Mouse (Mus musculus): ENCODE measurements around the gene Kbtbd13. TPM values are rescaled to one million over a fixed set of nuclear protein-coding genes. Genes with fewer than 3 reads are reported as not detected.

Gene Kbtbd13
- 0.73 and 1.5 TPM in 2 replicates for polyA plus RNA-seq (2014; fragmentation: Nextera tagmentation; extraction: Ambion mirVana)

DNA sequence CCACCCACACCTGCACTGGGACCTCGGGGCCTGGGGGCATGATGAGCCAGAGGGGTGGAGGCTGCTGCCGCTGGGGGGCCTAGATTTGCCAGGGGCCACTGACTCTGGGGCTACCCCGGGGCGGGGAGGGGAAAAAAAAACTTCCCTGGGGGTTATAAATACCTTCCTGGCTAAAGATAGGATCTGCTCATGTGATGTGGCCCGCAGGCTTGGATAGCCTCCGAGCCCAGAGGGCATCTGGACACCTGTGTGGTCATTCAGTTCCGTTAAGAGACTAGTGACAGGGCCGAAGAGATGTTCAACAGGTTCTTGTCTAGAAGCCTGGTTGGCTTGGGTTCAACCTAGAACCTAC is at the start of gene Kbtbd13:
Kbtbd13 (minus strand) TSS at position 40 of the 352 bp plus-strand sequence.
- H3K4me3 ChIP-seq (ENCODE audit: control insufficient read depth in 1 of 2, insufficient read depth in 1 of 2, low read depth in 1 of 2, low read length in 2 of 2) = peak within 1 kb of the TSS; percentile 52
- no peaks in the 10 kb centered on the region for H3K36me3 ChIP-seq (ENCODE audit: control insufficient read depth, insufficient read depth, low read length)
- H3K27me3 ChIP-seq (ENCODE audit: control insufficient read depth, insufficient read depth, low read length) = peaks cover 28% of the 10 kb centered on the region
- no peak within 1 kb of the TSS for H3K27ac ChIP-seq (replicated peaks in 1 of 2; ENCODE audit: control insufficient read depth in 1 of 2, insufficient read depth in 1 of 2, low read depth in 2 of 2, low read length in 2 of 2)
- peak within 1 kb of the TSS; percentile 64 for H3K9ac ChIP-seq (ENCODE audit: low read length)
- ATAC-seq (ENCODE audit: insufficient number of reproducible peaks, insufficient read depth, low FRiP score, low read depth) = no peak
- H3K4me2 ChIP-seq (ENCODE audit: low read length) = peak within 1 kb of the TSS; percentile 78
- H3K9me3 ChIP-seq (ENCODE audit: control insufficient read depth, low read length) = no peaks in the 10 kb centered on the region
- WGBS = 19% methylated on average over 8 of the region's 8 CpGs
- H3K4me1 ChIP-seq (ENCODE audit: control insufficient read depth in 2 of 2, insufficient read depth in 2 of 2, low read length in 2 of 2) = peaks cover 3 to 7% of the 10 kb centered on the region in 2 experiments; a peak in 2 of 4 replicates

DNA sequence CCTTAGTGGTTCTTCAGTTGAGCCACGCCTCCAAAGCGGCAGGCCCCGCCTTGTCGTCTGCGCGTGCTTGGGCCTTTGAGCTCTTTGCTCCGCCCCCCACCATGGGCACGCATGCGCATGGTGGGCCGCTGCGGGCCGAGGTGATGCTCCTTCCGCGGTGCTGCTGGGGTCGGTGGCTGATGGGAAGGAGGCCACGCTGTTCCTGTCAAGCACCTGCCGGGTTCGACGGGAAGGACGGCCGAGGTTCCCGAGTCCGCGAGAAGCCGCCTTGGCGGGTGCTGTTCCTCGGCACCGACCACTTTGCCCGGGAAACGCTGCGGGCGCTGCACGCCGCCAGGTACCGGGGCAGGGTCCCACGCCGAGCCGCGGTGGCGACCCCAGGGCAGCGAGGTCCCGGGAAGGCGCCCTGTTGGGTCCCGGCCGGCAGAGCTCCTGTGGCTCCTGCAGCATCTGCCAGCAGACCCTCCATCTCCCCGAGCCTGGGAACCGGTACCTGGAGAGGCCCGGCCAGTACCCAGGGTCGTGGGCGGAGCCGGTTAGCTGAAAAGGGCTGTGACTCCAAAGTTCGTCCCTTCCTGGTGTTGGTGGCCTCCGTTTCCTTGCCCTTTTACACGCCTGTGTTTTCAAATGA is 44.3 kb upstream of the Kbtbd13 start, which contains the start of gene Mtfmt:
Mtfmt (plus strand) TSS at position 112 of the 631 bp plus-strand sequence.
- Histone ChIP-seq H3K27ac (replicated peaks in 1 of 2; ENCODE audit: control insufficient read depth in 1 of 2, insufficient read depth in 1 of 2, low read depth in 2 of 2, low read length in 2 of 2) (no peak within 1 kb of the TSS), H3K4me1 (ENCODE audit: control insufficient read depth in 2 of 2, insufficient read depth in 2 of 2, low read length in 2 of 2) (peaks cover 2 to 5% of the 10 kb centered on the region in 2 experiments; a peak in 2 of 4 replicates), H3K4me3 (ENCODE audit: control insufficient read depth in 1 of 2, insufficient read depth in 1 of 2, low read depth in 1 of 2, low read length in 2 of 2) (peak within 1 kb of the TSS; percentile 88 to 96), H3K9me3 (ENCODE audit: control insufficient read depth, low read length) (no peaks in the 10 kb centered on the region), H3K4me2 (ENCODE audit: low read length) (peak within 1 kb of the TSS; percentile 66), H3K27me3 (ENCODE audit: control insufficient read depth, insufficient read depth, low read length) (no peaks in the 10 kb centered on the region), H3K9ac (ENCODE audit: low read length) (peak within 1 kb of the TSS; percentile 84), H3K36me3 (ENCODE audit: control insufficient read depth, insufficient read depth, low read length) (peaks cover 7% of the 10 kb centered on the region)
- WGBS = under 1% methylated on average over 54 of the region's 54 CpGs
- peak; percentile 91 for ATAC-seq (ENCODE audit: insufficient number of reproducible peaks, insufficient read depth, low FRiP score, low read depth)

DNA sequence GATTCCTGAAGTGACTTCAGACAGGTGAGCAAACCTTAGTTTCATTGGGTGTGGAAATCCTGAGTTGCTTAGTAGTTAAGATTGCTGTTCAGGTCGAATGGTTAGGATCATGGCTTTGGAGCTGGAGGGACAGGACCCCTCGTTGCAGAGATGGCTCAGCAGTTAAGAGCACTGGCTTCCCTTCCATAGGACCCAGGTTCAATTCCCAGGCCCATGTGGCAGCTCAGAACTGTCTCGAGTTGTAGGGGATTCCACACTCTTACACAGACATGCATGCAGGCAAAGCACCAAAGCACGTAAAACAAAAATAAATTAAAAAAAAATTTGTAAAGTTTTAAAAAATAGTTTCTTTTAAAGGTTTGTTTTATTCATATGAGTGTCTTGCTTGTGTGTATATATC is 43.8 kb upstream of the Kbtbd13 start:
- Histone ChIP-seq H3K36me3 (ENCODE audit: control insufficient read depth, insufficient read depth, low read length) (peaks cover 1% of the 10 kb centered on the region), H3K4me1 (ENCODE audit: control insufficient read depth in 2 of 2, insufficient read depth in 2 of 2, low read length in 2 of 2) (peaks cover 2 to 5% of the 10 kb centered on the region in 2 experiments; a peak in 2 of 4 replicates), H3K27ac (replicated peaks in 1 of 2; ENCODE audit: control insufficient read depth in 1 of 2, insufficient read depth in 1 of 2, low read depth in 2 of 2, low read length in 2 of 2) (no peak overlapping the region), H3K9me3 (ENCODE audit: control insufficient read depth, low read length) (no peaks in the 10 kb centered on the region), H3K4me3 (ENCODE audit: control insufficient read depth in 1 of 2, insufficient read depth in 1 of 2, low read depth in 1 of 2, low read length in 2 of 2) (peak overlapping the region in 1 of 2 experiments; percentile 88; a peak in 1 of 4 replicates), H3K9ac (ENCODE audit: low read length) (no peak overlapping the region), H3K4me2 (ENCODE audit: low read length) (no peak overlapping the region), H3K27me3 (ENCODE audit: control insufficient read depth, insufficient read depth, low read length) (no peaks in the 10 kb centered on the region)
- ATAC-seq (ENCODE audit: insufficient number of reproducible peaks, insufficient read depth, low FRiP score, low read depth) = no peak
- WGBS = 61% methylated on average over 4 of the region's 4 CpGs

DNA sequence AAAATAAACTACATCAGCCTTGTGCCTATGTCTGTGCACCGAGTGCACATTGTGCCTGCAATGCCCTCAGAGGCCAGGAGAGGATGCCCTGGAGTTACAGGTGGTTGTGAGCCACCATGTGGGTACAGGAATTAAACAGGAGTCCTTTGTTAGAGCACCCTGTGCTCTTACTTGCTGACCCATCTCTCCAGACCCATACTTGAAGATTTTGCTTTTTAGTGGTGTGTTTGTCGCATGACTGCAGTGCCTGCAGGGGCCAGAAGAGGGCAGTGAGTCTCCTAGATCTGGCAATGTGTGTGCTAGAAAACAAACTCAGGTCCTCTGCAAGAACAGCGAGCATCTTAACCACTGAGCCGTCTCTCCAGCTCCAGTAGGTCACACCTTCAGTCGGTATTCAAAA is 42.7 kb upstream of the Kbtbd13 start:
- H3K9ac ChIP-seq (ENCODE audit: low read length) = no peak overlapping the region
- WGBS = 66% methylated on average over 5 of the region's 5 CpGs

DNA sequence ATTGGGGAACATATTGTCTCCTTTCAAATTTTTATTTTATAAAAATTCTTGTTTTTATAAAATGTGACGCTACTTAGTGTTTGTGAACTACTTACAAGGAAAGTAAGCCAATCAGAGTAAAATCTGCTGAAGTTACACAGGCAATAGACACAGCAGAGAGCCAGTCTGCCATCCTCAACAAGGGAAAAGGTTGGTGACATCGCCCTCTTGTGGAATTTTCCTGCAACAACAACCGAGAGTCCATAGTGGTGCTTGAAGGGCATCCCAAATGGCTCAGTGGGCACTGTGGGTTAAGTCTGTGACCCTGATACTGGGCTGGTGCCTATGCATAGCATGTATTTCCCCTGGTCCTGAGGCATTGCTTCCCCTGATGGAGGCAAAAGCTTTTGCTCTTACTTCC is 40.8 kb upstream of the Kbtbd13 start:
- WGBS = 1% methylated on average over 3 of the region's 3 CpGs
- ATAC-seq (ENCODE audit: insufficient number of reproducible peaks, insufficient read depth, low FRiP score, low read depth) = no peak

More for the DNA sequence above, 42.7 kb upstream of the Kbtbd13 start:
- H3K27ac ChIP-seq (replicated peaks in 1 of 2; ENCODE audit: control insufficient read depth in 1 of 2, insufficient read depth in 1 of 2, low read depth in 2 of 2, low read length in 2 of 2) = no peak overlapping the region
- H3K4me1 ChIP-seq (ENCODE audit: control insufficient read depth in 2 of 2, insufficient read depth in 2 of 2, low read length in 2 of 2) = peaks cover 2 to 5% of the 10 kb centered on the region in 2 experiments; a peak in 2 of 4 replicates
- H3K27me3 ChIP-seq (ENCODE audit: control insufficient read depth, insufficient read depth, low read length) = no peaks in the 10 kb centered on the region
- H3K9me3 ChIP-seq (ENCODE audit: control insufficient read depth, low read length) = no peaks in the 10 kb centered on the region
- H3K4me2 ChIP-seq (ENCODE audit: low read length) = no peak overlapping the region
- H3K4me3 ChIP-seq (ENCODE audit: control insufficient read depth in 1 of 2, insufficient read depth in 1 of 2, low read depth in 1 of 2, low read length in 2 of 2) = no peak overlapping the region
- no peaks in the 10 kb centered on the region for H3K36me3 ChIP-seq (ENCODE audit: control insufficient read depth, insufficient read depth, low read length)
- ATAC-seq (ENCODE audit: insufficient number of reproducible peaks, insufficient read depth, low FRiP score, low read depth) = no peak

DNA sequence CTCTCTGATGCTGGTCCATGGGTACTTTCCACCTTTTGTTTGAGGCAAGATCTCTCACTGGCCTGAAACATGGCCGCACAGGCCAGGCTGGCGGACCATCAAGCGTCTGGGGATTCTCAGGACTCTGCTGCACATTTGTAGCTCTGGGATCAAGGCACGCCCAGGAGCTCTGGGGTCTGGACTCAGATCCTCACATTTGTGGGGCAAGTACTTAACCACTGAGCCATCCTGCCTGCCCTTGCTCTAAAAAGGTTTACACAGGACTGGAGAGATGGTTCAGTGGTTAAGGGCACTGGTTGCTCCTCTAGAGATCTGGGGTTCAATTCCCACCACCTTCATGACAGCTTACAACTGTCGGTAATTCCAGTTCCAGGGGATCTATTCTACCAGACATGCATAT is 39.5 kb upstream of the Kbtbd13 start:
- H3K27me3 ChIP-seq (ENCODE audit: control insufficient read depth, insufficient read depth, low read length) = no peaks in the 10 kb centered on the region
- WGBS = 84% methylated on average over 5 of the region's 5 CpGs
- H3K27ac ChIP-seq (replicated peaks in 1 of 2; ENCODE audit: control insufficient read depth in 1 of 2, insufficient read depth in 1 of 2, low read depth in 2 of 2, low read length in 2 of 2) = no peak overlapping the region

More for the DNA sequence above, 40.8 kb upstream of the Kbtbd13 start:
- no peak overlapping the region for H3K27ac ChIP-seq (replicated peaks in 1 of 2; ENCODE audit: control insufficient read depth in 1 of 2, insufficient read depth in 1 of 2, low read depth in 2 of 2, low read length in 2 of 2)
- H3K4me2 ChIP-seq (ENCODE audit: low read length) = no peak overlapping the region
- H3K9ac ChIP-seq (ENCODE audit: low read length) = no peak overlapping the region
- no peak overlapping the region for H3K4me3 ChIP-seq (ENCODE audit: control insufficient read depth in 1 of 2, insufficient read depth in 1 of 2, low read depth in 1 of 2, low read length in 2 of 2)
- no peaks in the 10 kb centered on the region for H3K9me3 ChIP-seq (ENCODE audit: control insufficient read depth, low read length)
- H3K4me1 ChIP-seq (ENCODE audit: control insufficient read depth in 2 of 2, insufficient read depth in 2 of 2, low read length in 2 of 2) = peaks cover 2 to 5% of the 10 kb centered on the region in 2 experiments; a peak in 2 of 4 replicates
- no peaks in the 10 kb centered on the region for H3K36me3 ChIP-seq (ENCODE audit: control insufficient read depth, insufficient read depth, low read length)
- no peaks in the 10 kb centered on the region for H3K27me3 ChIP-seq (ENCODE audit: control insufficient read depth, insufficient read depth, low read length)

DNA sequence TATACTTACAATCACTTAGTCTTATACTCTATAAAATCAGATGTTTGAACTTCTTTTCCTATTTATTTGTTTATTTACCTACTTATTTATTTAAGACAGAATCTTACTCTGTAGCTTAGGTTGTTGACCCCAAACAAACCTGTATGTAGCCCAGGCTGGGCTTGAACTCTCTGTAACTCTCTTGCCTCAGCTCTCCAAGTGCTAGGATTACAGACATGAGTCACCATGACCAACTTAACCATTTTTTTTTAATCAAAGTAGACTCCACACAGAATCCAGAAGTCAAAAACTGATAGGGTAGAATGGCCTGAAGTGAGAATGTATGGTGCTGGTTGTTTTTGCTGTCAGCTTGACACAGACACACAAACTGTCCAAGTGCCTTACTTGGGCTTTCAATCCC is 38.9 kb upstream of the Kbtbd13 start:
- no peaks in the 10 kb centered on the region for H3K9me3 ChIP-seq (ENCODE audit: control insufficient read depth, low read length)
- no peaks in the 10 kb centered on the region for H3K36me3 ChIP-seq (ENCODE audit: control insufficient read depth, insufficient read depth, low read length)
- ATAC-seq (ENCODE audit: insufficient number of reproducible peaks, insufficient read depth, low FRiP score, low read depth) = no peak
- H3K9ac ChIP-seq (ENCODE audit: low read length) = no peak overlapping the region
- no peak overlapping the region for H3K4me3 ChIP-seq (ENCODE audit: control insufficient read depth in 1 of 2, insufficient read depth in 1 of 2, low read depth in 1 of 2, low read length in 2 of 2)
- H3K27ac ChIP-seq (replicated peaks in 1 of 2; ENCODE audit: control insufficient read depth in 1 of 2, insufficient read depth in 1 of 2, low read depth in 2 of 2, low read length in 2 of 2) = no peak overlapping the region
- no peak overlapping the region for H3K4me2 ChIP-seq (ENCODE audit: low read length)
- H3K4me1 ChIP-seq (ENCODE audit: control insufficient read depth in 2 of 2, insufficient read depth in 2 of 2, low read length in 2 of 2) = no peaks in the 10 kb centered on the region
- no peaks in the 10 kb centered on the region for H3K27me3 ChIP-seq (ENCODE audit: control insufficient read depth, insufficient read depth, low read length)

More for the DNA sequence above, 39.5 kb upstream of the Kbtbd13 start:
- Histone ChIP-seq H3K36me3 (ENCODE audit: control insufficient read depth, insufficient read depth, low read length) (no peaks in the 10 kb centered on the region), H3K9ac (ENCODE audit: low read length) (no peak overlapping the region), H3K4me1 (ENCODE audit: control insufficient read depth in 2 of 2, insufficient read depth in 2 of 2, low read length in 2 of 2) (no peaks in the 10 kb centered on the region), H3K4me2 (ENCODE audit: low read length) (no peak overlapping the region), H3K9me3 (ENCODE audit: control insufficient read depth, low read length) (no peaks in the 10 kb centered on the region), H3K4me3 (ENCODE audit: control insufficient read depth in 1 of 2, insufficient read depth in 1 of 2, low read depth in 1 of 2, low read length in 2 of 2) (no peak overlapping the region)
- no peak for ATAC-seq (ENCODE audit: insufficient number of reproducible peaks, insufficient read depth, low FRiP score, low read depth)

DNA sequence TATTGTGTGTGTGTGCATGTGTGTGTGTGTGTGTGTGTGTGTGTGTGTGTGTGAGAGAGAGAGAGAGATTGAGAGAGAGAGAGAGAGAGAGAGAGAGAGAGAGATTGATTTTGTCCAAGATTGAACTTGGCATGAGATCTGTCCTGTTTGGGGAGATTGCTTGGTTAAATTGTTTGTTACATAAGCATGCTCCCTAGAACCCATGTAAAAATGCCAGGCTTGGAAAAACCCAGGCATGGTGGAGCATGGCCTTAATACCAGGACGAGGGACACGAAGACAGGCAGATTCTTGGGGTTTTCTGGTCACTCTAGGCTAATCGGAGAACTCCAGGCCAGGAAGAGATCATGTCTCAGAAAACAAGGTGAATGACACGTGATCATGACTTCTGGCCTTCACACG is 36.6 kb upstream of the Kbtbd13 start:
- H3K4me2 ChIP-seq (ENCODE audit: low read length) = no peak overlapping the region
- no peaks in the 10 kb centered on the region for H3K36me3 ChIP-seq (ENCODE audit: control insufficient read depth, insufficient read depth, low read length)
- H3K27ac ChIP-seq (replicated peaks in 1 of 2; ENCODE audit: control insufficient read depth in 1 of 2, insufficient read depth in 1 of 2, low read depth in 2 of 2, low read length in 2 of 2) = no peak overlapping the region
- H3K27me3 ChIP-seq (ENCODE audit: control insufficient read depth, insufficient read depth, low read length) = no peaks in the 10 kb centered on the region
- H3K4me1 ChIP-seq (ENCODE audit: control insufficient read depth in 2 of 2, insufficient read depth in 2 of 2, low read length in 2 of 2) = no peaks in the 10 kb centered on the region
- H3K9ac ChIP-seq (ENCODE audit: low read length) = no peak overlapping the region
- no peak overlapping the region for H3K4me3 ChIP-seq (ENCODE audit: control insufficient read depth in 1 of 2, insufficient read depth in 1 of 2, low read depth in 1 of 2, low read length in 2 of 2)
- ATAC-seq (ENCODE audit: insufficient number of reproducible peaks, insufficient read depth, low FRiP score, low read depth) = no peak
- WGBS = 80% methylated on average over 5 of the region's 5 CpGs
- H3K9me3 ChIP-seq (ENCODE audit: control insufficient read depth, low read length) = no peaks in the 10 kb centered on the region
